Mouse (Mus musculus): ENCODE data around the gene Fam208a. TPM values are rescaled to one million over a fixed set of nuclear protein-coding genes. Genes with fewer than 3 reads are reported as not detected.
A peak's percentile ranks its signal among the peaks of the same experiment; 100 is the strongest.

Fam208a gene
- polyA plus RNA-seq (2014; fragmentation: Nextera tagmentation; extraction: Ambion mirVana): 21.4 and 22.8 TPM in 2 replicates

DNA sequence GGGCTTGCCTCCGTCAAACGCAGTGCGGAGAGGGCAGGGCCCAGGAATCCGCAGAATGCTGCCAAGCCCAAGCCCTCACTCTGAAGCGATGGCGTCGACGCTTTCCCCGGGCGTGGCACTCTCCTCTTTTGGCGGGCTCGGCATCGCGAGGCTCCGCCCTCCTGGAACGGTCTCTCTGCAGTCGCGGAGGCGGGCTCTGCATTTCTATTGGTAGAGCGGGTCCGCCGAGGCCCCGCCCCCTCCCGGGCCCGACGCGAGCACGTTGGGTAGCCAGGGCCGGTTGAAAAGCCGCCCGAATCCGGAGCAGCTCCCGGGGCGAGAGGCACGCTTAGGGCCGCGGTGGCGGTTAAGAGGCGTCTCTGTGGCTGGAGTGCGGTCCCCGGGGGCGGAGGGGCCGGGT, at the start of gene Fam208a:
Fam208a (plus strand) TSS at position 262 of the 400 bp plus-strand sequence.
- H3K9ac ChIP-seq (replicated peaks; ENCODE audit: low read depth, low read length): peak within 1 kb of the TSS; percentile 81
- peak; percentile 95 for ATAC-seq (ENCODE audit: insufficient number of reproducible peaks, insufficient read depth, low FRiP score, low read depth)
- H3K4me2 ChIP-seq (replicated peaks; ENCODE audit: low read depth, low read length): peak within 1 kb of the TSS; percentile 66
- no peaks in the 10 kb centered on the region for H3K4me1 ChIP-seq (ENCODE audit: control insufficient read depth, insufficient read depth, low read length)
- WGBS: 2% methylated on average over 43 of the region's 43 CpGs
- peak within 1 kb of the TSS; percentile 52 for H3K4me3 ChIP-seq (ENCODE audit: low read depth, low read length)
- no peaks in the 10 kb centered on the region for H3K27me3 ChIP-seq (ENCODE audit: control insufficient read depth, insufficient read depth, low read length)
- H3K27ac ChIP-seq (ENCODE audit: low read length): peak within 1 kb of the TSS; percentile 99
- peaks cover 11% of the 10 kb centered on the region for H3K9me3 ChIP-seq (ENCODE audit: control insufficient read depth, low read depth, low read length)
- H3K36me3 ChIP-seq (ENCODE audit: control insufficient read depth, insufficient read depth, low read length): no peaks in the 10 kb centered on the region; the same call in 1 of the 2 replicates

DNA sequence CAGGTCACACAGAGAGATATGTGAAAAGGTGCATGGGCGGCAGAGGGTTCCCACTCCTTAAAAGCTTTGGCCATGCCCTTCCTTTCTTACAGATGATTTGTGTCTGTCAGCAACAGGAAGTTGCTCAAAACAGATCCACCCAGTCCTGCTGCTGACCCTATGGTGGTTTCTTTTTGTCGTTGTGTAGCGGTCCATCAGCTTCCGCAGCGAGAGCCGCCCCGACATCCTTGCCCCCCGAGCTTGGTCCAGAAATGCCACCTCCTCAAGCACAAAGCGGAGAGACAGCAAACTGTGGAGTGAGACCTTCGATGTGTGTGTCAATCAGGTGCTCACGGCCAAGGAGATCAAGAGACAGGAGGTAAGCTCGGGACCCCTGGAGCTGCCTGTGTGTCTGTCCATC, 49.2 kb upstream of the Fam208a start:
- H3K27me3 ChIP-seq (ENCODE audit: control insufficient read depth, insufficient read depth, low read length): no peaks in the 10 kb centered on the region
- no peaks in the 10 kb centered on the region for H3K36me3 ChIP-seq (ENCODE audit: control insufficient read depth, insufficient read depth, low read length)
- ATAC-seq (ENCODE audit: insufficient number of reproducible peaks, insufficient read depth, low FRiP score, low read depth): no peak
- H3K9ac ChIP-seq (replicated peaks; ENCODE audit: low read depth, low read length): no peak overlapping the region
- H3K9me3 ChIP-seq (ENCODE audit: control insufficient read depth, low read depth, low read length): no peaks in the 10 kb centered on the region
- H3K4me3 ChIP-seq (ENCODE audit: low read depth, low read length): no peak overlapping the region
- no peaks in the 10 kb centered on the region for H3K4me1 ChIP-seq (ENCODE audit: control insufficient read depth, insufficient read depth, low read length)
- 83% methylated on average over 12 of the region's 12 CpGs for WGBS
- H3K27ac ChIP-seq (ENCODE audit: low read length): no peak overlapping the region
- H3K4me2 ChIP-seq (replicated peaks; ENCODE audit: low read depth, low read length): no peak overlapping the region

DNA sequence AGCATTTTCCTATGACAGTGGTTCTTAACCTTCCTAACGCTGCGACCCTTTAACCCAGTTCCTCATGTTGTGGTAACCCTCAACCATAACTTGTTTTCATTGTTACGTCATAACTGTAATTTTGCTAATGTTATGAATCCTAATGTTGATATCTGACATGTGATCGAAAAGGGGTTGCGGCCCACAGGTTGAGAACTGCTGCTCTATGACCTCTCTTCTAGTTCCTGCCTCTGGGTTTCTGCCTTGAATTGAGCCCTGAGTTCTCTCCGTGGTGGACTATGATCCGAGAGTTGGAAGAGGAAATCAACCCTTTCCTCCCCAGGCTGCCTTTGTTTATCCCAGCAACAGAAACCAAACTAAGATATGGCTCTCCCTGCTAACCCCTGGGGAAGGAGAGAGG, 47.2 kb upstream of the Fam208a start:
- ATAC-seq (ENCODE audit: insufficient number of reproducible peaks, insufficient read depth, low FRiP score, low read depth): no peak
- Histone ChIP-seq H3K9ac (replicated peaks; ENCODE audit: low read depth, low read length) (no peak overlapping the region), H3K4me2 (replicated peaks; ENCODE audit: low read depth, low read length) (no peak overlapping the region), H3K9me3 (ENCODE audit: control insufficient read depth, low read depth, low read length) (no peaks in the 10 kb centered on the region), H3K27me3 (ENCODE audit: control insufficient read depth, insufficient read depth, low read length) (no peaks in the 10 kb centered on the region), H3K27ac (ENCODE audit: low read length) (no peak overlapping the region), H3K4me1 (ENCODE audit: control insufficient read depth, insufficient read depth, low read length) (no peaks in the 10 kb centered on the region), H3K36me3 (ENCODE audit: control insufficient read depth, insufficient read depth, low read length) (no peaks in the 10 kb centered on the region), H3K4me3 (ENCODE audit: low read depth, low read length) (no peak overlapping the region)
- WGBS: 74% methylated on average over 7 of the region's 7 CpGs

DNA sequence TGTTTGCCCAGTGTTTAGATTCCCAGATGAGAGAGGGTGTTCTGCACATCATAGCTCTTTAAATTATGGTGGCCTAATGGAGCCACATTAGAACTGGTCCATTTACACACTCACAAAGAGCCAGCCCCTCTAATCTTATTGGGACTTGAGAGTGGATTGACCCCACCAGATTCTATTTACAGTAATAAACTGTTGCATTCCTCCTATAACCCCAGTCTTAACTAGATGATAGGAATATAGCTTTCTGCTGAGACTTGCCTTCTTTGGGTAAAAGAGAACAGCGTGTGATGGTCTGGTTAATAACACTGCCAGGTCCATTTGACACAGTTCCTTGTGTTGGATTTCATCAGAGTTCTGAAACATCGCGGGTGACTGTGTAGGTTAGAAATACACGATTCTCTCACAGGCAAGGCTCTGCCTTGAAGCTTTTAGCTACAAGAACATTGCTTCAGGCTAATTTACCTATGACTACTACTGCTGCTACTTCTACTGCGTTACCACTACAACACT, 45.3 kb upstream of the Fam208a start:
- Histone ChIP-seq H3K9ac (replicated peaks; ENCODE audit: low read depth, low read length) (no peak overlapping the region), H3K4me1 (ENCODE audit: control insufficient read depth, insufficient read depth, low read length) (no peaks in the 10 kb centered on the region), H3K36me3 (ENCODE audit: control insufficient read depth, insufficient read depth, low read length) (no peaks in the 10 kb centered on the region), H3K27me3 (ENCODE audit: control insufficient read depth, insufficient read depth, low read length) (no peaks in the 10 kb centered on the region), H3K9me3 (ENCODE audit: control insufficient read depth, low read depth, low read length) (no peaks in the 10 kb centered on the region), H3K4me2 (replicated peaks; ENCODE audit: low read depth, low read length) (no peak overlapping the region), H3K4me3 (ENCODE audit: low read depth, low read length) (no peak overlapping the region), H3K27ac (ENCODE audit: low read length) (no peak overlapping the region)
- 69% methylated on average over 5 of the region's 5 CpGs for WGBS
- ATAC-seq (ENCODE audit: insufficient number of reproducible peaks, insufficient read depth, low FRiP score, low read depth): peak; percentile 33; the same call in 1 of the 2 replicates

DNA sequence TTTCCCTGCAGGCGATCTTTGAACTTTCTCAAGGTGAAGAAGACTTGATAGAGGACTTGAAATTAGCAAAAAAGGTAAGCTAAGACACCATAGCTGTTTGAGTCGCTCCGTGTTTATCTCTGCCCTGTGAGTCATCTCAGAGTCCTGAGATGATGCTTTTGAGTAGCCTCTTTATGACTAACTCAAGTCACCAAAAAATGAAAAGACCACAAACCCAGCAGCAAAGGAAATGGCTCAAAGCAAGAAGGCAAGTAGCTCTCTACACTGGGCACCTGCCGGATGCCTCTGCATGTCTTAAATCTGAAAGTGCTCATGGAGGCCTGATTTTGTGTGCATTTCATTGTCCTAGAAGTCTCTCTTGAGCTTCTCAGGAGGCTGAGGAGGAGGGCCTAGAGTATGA, 44.5 kb upstream of the Fam208a start:
- Histone ChIP-seq H3K9ac (replicated peaks; ENCODE audit: low read depth, low read length) (no peak overlapping the region), H3K4me1 (ENCODE audit: control insufficient read depth, insufficient read depth, low read length) (no peaks in the 10 kb centered on the region), H3K36me3 (ENCODE audit: control insufficient read depth, insufficient read depth, low read length) (no peaks in the 10 kb centered on the region), H3K27ac (ENCODE audit: low read length) (no peak overlapping the region), H3K27me3 (ENCODE audit: control insufficient read depth, insufficient read depth, low read length) (no peaks in the 10 kb centered on the region), H3K9me3 (ENCODE audit: control insufficient read depth, low read depth, low read length) (no peaks in the 10 kb centered on the region), H3K4me3 (ENCODE audit: low read depth, low read length) (no peak overlapping the region), H3K4me2 (replicated peaks; ENCODE audit: low read depth, low read length) (no peak overlapping the region)
- WGBS: 89% methylated on average over 4 of the region's 4 CpGs
- ATAC-seq (ENCODE audit: insufficient number of reproducible peaks, insufficient read depth, low FRiP score, low read depth): no peak

DNA sequence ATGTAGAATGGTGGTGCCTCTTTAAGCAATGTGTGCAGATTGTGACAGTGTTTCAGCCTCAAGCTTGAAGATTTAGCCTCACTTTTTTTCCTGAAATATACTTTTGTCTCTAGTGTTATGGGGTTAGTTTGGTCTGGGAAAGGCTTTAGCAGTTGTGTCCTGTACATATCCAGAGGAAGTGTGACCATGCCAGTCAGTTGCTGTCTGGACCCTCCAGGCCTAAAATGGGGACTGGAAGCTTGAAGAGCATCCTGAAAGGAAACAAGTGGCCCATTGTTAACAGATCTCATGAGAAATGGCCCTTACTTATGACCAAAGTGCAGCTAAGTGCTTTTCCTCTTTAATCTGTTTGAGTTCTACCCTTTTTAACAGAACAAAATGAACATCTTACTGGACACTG, 40.0 kb upstream of the Fam208a start:
- Histone ChIP-seq H3K27me3 (ENCODE audit: control insufficient read depth, insufficient read depth, low read length) (no peaks in the 10 kb centered on the region), H3K4me1 (ENCODE audit: control insufficient read depth, insufficient read depth, low read length) (0 out of 2 replicates have a peak, but pooled peaks cover 2% of the 10 kb centered on the region), H3K27ac (ENCODE audit: low read length) (0 out of 2 replicates have a peak overlapping the region, but pooled peaks have one; percentile 3), H3K9ac (replicated peaks; ENCODE audit: low read depth, low read length) (no peak overlapping the region), H3K4me2 (replicated peaks; ENCODE audit: low read depth, low read length) (no peak overlapping the region), H3K9me3 (ENCODE audit: control insufficient read depth, low read depth, low read length) (no peaks in the 10 kb centered on the region), H3K4me3 (ENCODE audit: low read depth, low read length) (no peak overlapping the region), H3K36me3 (ENCODE audit: control insufficient read depth, insufficient read depth, low read length) (no peaks in the 10 kb centered on the region)
- no peak for ATAC-seq (ENCODE audit: insufficient number of reproducible peaks, insufficient read depth, low FRiP score, low read depth)

DNA sequence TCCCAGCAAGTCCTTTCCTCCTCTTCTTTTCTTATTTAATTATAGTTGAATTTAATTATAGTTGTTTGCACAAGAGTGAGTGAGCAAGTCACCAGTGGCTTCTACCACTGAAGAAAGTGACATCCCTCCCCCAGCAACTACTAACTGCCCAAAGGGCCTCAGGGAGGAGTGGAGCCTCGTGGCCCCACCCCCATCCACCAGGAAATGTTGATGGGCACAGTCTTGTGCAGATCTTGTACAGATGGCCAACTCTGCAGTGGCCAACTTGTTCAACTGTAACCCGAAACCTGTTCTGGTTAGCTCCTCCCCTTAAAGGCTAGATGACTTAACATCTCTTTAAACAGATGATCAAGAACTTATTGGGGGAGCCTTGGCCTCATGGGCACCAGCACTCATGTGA, 38.9 kb upstream of the Fam208a start:
- Histone ChIP-seq H3K4me1 (ENCODE audit: control insufficient read depth, insufficient read depth, low read length) (0 out of 2 replicates have a peak, but pooled peaks cover 2% of the 10 kb centered on the region), H3K4me2 (replicated peaks; ENCODE audit: low read depth, low read length) (no peak overlapping the region), H3K27ac (ENCODE audit: low read length) (no peak overlapping the region; the same call in 1 of the 2 replicates), H3K27me3 (ENCODE audit: control insufficient read depth, insufficient read depth, low read length) (no peaks in the 10 kb centered on the region), H3K9me3 (ENCODE audit: control insufficient read depth, low read depth, low read length) (no peaks in the 10 kb centered on the region), H3K36me3 (ENCODE audit: control insufficient read depth, insufficient read depth, low read length) (no peaks in the 10 kb centered on the region), H3K4me3 (ENCODE audit: low read depth, low read length) (no peak overlapping the region), H3K9ac (replicated peaks; ENCODE audit: low read depth, low read length) (no peak overlapping the region)
- ATAC-seq (ENCODE audit: insufficient number of reproducible peaks, insufficient read depth, low FRiP score, low read depth): no peak
- 77% methylated on average over 2 of the region's 2 CpGs for WGBS

DNA sequence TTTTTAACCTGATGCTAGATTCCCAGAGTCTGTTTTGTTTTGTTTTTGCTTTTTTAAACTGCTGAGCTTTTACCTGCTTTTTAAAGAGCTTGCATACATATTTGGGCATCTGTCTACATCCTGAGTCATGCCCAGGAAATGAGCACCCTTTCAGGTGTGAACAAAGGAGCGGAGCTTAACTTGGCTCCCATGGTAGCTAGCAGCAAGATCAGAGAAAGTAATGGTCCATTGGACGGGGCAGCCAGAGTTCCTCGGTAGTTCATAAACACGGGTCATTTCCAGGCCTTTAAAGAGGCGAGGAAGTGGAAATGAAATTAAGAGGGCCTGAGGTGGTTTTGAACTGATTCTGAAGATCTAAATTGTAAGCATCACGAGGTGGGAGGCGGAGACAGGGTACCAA, 38.0 kb upstream of the Fam208a start:
- no peak for ATAC-seq (ENCODE audit: insufficient number of reproducible peaks, insufficient read depth, low FRiP score, low read depth)

DNA sequence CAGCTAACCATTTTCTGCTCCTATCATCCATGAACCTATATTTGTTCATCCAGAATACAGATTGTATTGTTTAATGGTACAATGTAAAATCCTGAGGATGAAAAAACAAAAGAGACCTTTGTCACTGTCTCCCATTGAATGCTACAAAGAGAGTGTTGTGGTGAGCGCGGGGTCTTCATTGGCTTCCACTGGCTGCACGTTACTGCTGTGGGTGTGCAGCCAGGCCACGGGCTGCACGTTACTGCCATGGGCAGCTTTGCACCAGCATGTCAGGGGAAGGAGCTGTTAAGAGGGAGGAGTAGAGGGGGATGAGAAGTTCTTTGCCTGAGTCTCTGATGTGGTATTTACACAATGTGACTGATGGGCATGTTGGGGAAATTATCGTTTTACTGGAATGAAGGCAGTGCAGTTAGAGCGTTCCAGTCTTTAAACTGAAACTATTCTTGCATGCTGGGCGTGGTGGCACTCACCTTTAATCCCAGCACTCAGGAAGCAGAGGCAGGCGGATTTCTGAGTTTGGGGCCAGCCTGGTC, 36.8 kb upstream of the Fam208a start:
- Histone ChIP-seq H3K4me2 (replicated peaks; ENCODE audit: low read depth, low read length) (no peak overlapping the region), H3K27ac (ENCODE audit: low read length) (no peak overlapping the region), H3K27me3 (ENCODE audit: control insufficient read depth, insufficient read depth, low read length) (no peaks in the 10 kb centered on the region), H3K4me3 (ENCODE audit: low read depth, low read length) (no peak overlapping the region), H3K9ac (replicated peaks; ENCODE audit: low read depth, low read length) (no peak overlapping the region), H3K36me3 (ENCODE audit: control insufficient read depth, insufficient read depth, low read length) (no peaks in the 10 kb centered on the region), H3K4me1 (ENCODE audit: control insufficient read depth, insufficient read depth, low read length) (0 out of 2 replicates have a peak, but pooled peaks cover 2% of the 10 kb centered on the region), H3K9me3 (ENCODE audit: control insufficient read depth, low read depth, low read length) (no peaks in the 10 kb centered on the region)
- no peak for ATAC-seq (ENCODE audit: insufficient number of reproducible peaks, insufficient read depth, low FRiP score, low read depth)
- 61% methylated on average over 9 of the region's 9 CpGs for WGBS

More for the DNA sequence above, 38.0 kb upstream of the Fam208a start:
- H3K9me3 ChIP-seq (ENCODE audit: control insufficient read depth, low read depth, low read length): no peaks in the 10 kb centered on the region
- no peak overlapping the region for H3K9ac ChIP-seq (replicated peaks; ENCODE audit: low read depth, low read length)
- no peaks in the 10 kb centered on the region for H3K36me3 ChIP-seq (ENCODE audit: control insufficient read depth, insufficient read depth, low read length)
- no peaks in the 10 kb centered on the region for H3K27me3 ChIP-seq (ENCODE audit: control insufficient read depth, insufficient read depth, low read length)
- 67% methylated on average over 7 of the region's 7 CpGs for WGBS
- H3K4me1 ChIP-seq (ENCODE audit: control insufficient read depth, insufficient read depth, low read length): 0 out of 2 replicates have a peak, but pooled peaks cover 2% of the 10 kb centered on the region
- no peak overlapping the region for H3K27ac ChIP-seq (ENCODE audit: low read length)
- H3K4me2 ChIP-seq (replicated peaks; ENCODE audit: low read depth, low read length): no peak overlapping the region
- H3K4me3 ChIP-seq (ENCODE audit: low read depth, low read length): no peak overlapping the region
